Mouse (Mus musculus) bone marrow macrophage, adult 2 months (primary cell): ENCODE measurements around the gene Rnasel.

Source experiments
- CTCF ChIP-seq: IDR thresholded peaks from 2 replicates; pipeline ENCODE4 v1.5.1; 2012; ENCODE audit warnings: low read depth, mild to moderate bottlenecking, low read length, moderate library complexity
- POLR2A ChIP-seq: IDR thresholded peaks from 2 replicates; pipeline ENCODE4 v1.6.1; 2012; ENCODE audit warnings: mild to moderate bottlenecking, low read depth, low read length, borderline replicate concordance

GRCm38 (mm10) chr1:153749211-153749801, at the start of gene Rnasel:
- TF ChIP-seq CTCF (peak; percentile 26), POLR2A (no peak)
